Mouse (Mus musculus): ENCODE results near the gene Lrrc43.
A peak's percentile ranks its signal among the peaks of the same experiment; 100 is the strongest.
"Not testable (repeated sequence)": the region's sequence is repeated elsewhere in the genome, so short reads cannot be mapped to it uniquely, and the experiment has no call there.

Gene Lrrc43

GRCm38 (mm10) chr5:123507936-123508723 lies 19.0 kb downstream of the Lrrc43 start:
- Histone ChIP-seq H3K9me3 (ENCODE audit: low read length) (no peaks in the 10 kb centered on the region), H3K36me3 (ENCODE audit: insufficient read depth, low read length) (peaks cover 22% of the 10 kb centered on the region)
- TF ChIP-seq NANOG (IDR thresholded peaks at IDR 0.05; ENCODE audit: borderline replicate concordance, low read length) (no peak), POU5F1 (IDR thresholded peaks at IDR 0.05; ENCODE audit: borderline replicate concordance, low read length) (no peak), CTCF (conservative IDR thresholded peaks at IDR 0.05; ENCODE audit: low read length) (no peak)

DNA sequence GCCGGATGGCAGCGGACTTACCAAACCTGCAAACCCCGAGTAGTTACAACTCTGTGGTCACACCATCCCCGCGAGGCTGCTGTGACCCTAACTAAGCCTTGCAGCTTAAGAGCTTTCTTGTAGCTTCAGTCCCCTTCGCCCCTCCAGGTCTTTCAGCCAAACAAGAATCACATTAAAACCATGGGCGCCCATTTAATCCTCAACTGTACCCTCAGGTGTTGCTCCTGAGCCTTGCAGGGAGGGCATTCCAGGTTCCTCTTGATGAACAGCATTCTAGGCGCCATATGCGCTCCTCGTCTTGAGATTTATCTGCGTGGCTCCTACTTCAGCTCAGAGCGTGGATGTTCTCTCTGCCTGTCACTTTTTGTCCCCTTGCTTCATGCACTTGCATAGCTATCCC lies 19.8 kb downstream of the Lrrc43 start:
- Histone ChIP-seq H3K9me3 (ENCODE audit: low read length) (no peaks in the 10 kb centered on the region), H3K4me1 (replicated peaks; ENCODE audit: low read depth, low read length) (peaks cover 48% of the 10 kb centered on the region), H3K36me3 (ENCODE audit: insufficient read depth, low read length) (peaks cover 27% of the 10 kb centered on the region), H3K4me3 (replicated peaks; ENCODE audit: low read length) (peak overlapping the region; percentile 84), H3K27me3 (ENCODE audit: insufficient read depth, low read length) (peaks cover 53% of the 10 kb centered on the region)
- TF ChIP-seq NANOG (IDR thresholded peaks at IDR 0.05; ENCODE audit: borderline replicate concordance, low read length) (no peak), POU5F1 (IDR thresholded peaks at IDR 0.05; ENCODE audit: borderline replicate concordance, low read length) (no peak), CTCF (conservative IDR thresholded peaks at IDR 0.05; ENCODE audit: low read length) (no peak)

More at GRCm38 (mm10) chr5:123507936-123508723, 19.0 kb downstream of the Lrrc43 start:
- Histone ChIP-seq H3K4me1 (replicated peaks; ENCODE audit: low read depth, low read length) (peaks cover 45% of the 10 kb centered on the region), H3K27me3 (ENCODE audit: insufficient read depth, low read length) (peaks cover 55% of the 10 kb centered on the region), H3K4me3 (replicated peaks; ENCODE audit: low read length) (peak overlapping the region; percentile 84)

GRCm38 (mm10) chr5:123510160-123510559 lies 21.1 kb downstream of the Lrrc43 start, which contains the start of gene B3gnt4:
Gene B3gnt4 (plus strand): TSS chr5:123510460.
- H3K4me1 ChIP-seq (replicated peaks; ENCODE audit: low read depth, low read length), result peaks cover 48% of the 10 kb centered on the region
- peaks cover 39% of the 10 kb centered on the region for H3K36me3 ChIP-seq (ENCODE audit: insufficient read depth, low read length)
- no peaks in the 10 kb centered on the region for H3K9me3 ChIP-seq (ENCODE audit: low read length)
- H3K27me3 ChIP-seq (ENCODE audit: insufficient read depth, low read length), result peaks cover 43% of the 10 kb centered on the region
- peak within 1 kb of the TSS; percentile 84; the same call in 1 of the 2 replicates for H3K4me3 ChIP-seq (replicated peaks; ENCODE audit: low read length)
- no peak for TF ChIP-seq NANOG (IDR thresholded peaks at IDR 0.05; ENCODE audit: borderline replicate concordance, low read length)
- no peak for TF ChIP-seq CTCF (conservative IDR thresholded peaks at IDR 0.05; ENCODE audit: low read length)
- no peak for TF ChIP-seq POU5F1 (IDR thresholded peaks at IDR 0.05; ENCODE audit: borderline replicate concordance, low read length)

DNA sequence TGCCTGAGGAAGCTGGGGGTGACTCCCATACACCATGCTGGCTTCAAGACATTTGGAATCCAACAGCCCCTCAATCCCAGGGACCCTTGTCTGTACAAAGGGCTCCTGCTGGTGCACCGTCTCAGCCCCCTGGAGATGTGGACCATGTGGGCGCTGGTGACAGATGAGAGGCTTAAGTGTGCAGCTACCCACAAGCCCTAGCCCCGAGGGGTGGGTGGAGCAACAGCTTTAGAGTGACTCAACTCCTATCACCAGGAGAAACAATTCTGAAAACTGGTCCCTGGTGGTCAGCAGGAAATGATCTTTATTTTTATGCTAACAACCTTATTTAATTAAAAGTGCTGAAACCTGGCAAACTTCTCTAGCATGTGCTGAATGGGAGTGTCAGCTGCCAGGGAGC lies 22.3 kb downstream of the Lrrc43 start:
- H3K9me3 ChIP-seq (ENCODE audit: low read length); H3K4me3 ChIP-seq (replicated peaks; ENCODE audit: low read length): not testable (repeated sequence)
- peaks cover 37% of the 10 kb centered on the region for H3K27me3 ChIP-seq (ENCODE audit: insufficient read depth, low read length)
- H3K4me1 ChIP-seq (replicated peaks; ENCODE audit: low read depth, low read length), result peaks cover 48% of the 10 kb centered on the region
- H3K36me3 ChIP-seq (ENCODE audit: insufficient read depth, low read length), result peaks cover 52% of the 10 kb centered on the region

DNA sequence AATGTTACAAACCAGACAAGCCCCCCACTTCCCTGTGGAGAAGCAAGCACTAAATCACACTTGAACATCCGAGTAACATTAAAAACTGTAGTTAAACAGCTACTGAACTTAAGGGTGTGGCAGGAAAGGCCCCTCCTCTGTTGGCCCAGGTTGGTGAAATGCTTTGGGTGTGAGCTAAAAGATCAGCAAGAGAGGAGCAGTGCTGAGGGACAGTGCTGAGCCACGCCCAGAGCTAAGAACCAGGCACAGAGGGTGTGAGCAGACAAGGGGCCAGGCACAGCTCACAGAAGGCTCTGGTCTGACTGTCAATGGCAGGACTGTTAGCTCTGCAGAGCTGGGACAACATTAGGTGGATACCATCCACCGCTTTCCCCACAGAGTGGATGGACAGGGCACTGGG lies 23.0 kb downstream of the Lrrc43 start:
- peaks cover 48% of the 10 kb centered on the region for H3K4me1 ChIP-seq (replicated peaks; ENCODE audit: low read depth, low read length)
- H3K36me3 ChIP-seq (ENCODE audit: insufficient read depth, low read length), result peaks cover 59% of the 10 kb centered on the region
- no peak for TF ChIP-seq CTCF (conservative IDR thresholded peaks at IDR 0.05; ENCODE audit: low read length)
- H3K4me3 ChIP-seq (replicated peaks; ENCODE audit: low read length), result no peak overlapping the region
- peaks cover 32% of the 10 kb centered on the region for H3K27me3 ChIP-seq (ENCODE audit: insufficient read depth, low read length)
- no peaks in the 10 kb centered on the region for H3K9me3 ChIP-seq (ENCODE audit: low read length)

DNA sequence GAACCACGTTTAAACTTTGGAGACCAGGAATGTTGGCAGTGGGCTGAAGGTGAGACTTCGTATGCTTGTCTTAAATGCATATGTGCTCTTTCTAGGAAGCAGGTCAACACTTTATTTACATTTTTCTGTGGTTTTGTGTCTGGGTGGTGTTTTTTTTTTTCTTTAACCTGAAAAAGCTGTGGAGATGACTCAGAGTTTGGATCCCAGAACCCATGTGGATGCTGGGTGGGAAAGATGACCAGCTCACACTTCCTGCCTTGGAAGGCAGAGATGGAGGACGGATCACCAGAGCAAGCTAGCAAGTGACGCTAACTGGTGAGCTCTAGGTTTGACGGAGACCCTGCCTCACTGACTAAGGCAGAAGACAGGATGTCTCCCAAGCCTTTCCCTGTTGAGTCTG lies 25.8 kb downstream of the Lrrc43 start:
- Histone ChIP-seq H3K4me1 (replicated peaks; ENCODE audit: low read depth, low read length) (peaks cover 33% of the 10 kb centered on the region), H3K4me3 (replicated peaks; ENCODE audit: low read length) (no peak overlapping the region), H3K36me3 (ENCODE audit: insufficient read depth, low read length) (peaks cover 86% of the 10 kb centered on the region), H3K9me3 (ENCODE audit: low read length) (no peaks in the 10 kb centered on the region), H3K27me3 (ENCODE audit: insufficient read depth, low read length) (peaks cover 8% of the 10 kb centered on the region)
- TF ChIP-seq NANOG (IDR thresholded peaks at IDR 0.05; ENCODE audit: borderline replicate concordance, low read length) (no peak), POU5F1 (IDR thresholded peaks at IDR 0.05; ENCODE audit: borderline replicate concordance, low read length) (no peak), CTCF (conservative IDR thresholded peaks at IDR 0.05; ENCODE audit: low read length) (no peak)

GRCm38 (mm10) chr5:123520666-123521065 lies 31.6 kb downstream of the Lrrc43 start:
- H3K4me1 ChIP-seq (replicated peaks; ENCODE audit: low read depth, low read length), result peaks cover 30% of the 10 kb centered on the region
- no peak for TF ChIP-seq POU5F1 (IDR thresholded peaks at IDR 0.05; ENCODE audit: borderline replicate concordance, low read length)
- TF ChIP-seq CTCF (conservative IDR thresholded peaks at IDR 0.05; ENCODE audit: low read length), result no peak
- no peak for TF ChIP-seq NANOG (IDR thresholded peaks at IDR 0.05; ENCODE audit: borderline replicate concordance, low read length)
- H3K27me3 ChIP-seq (ENCODE audit: insufficient read depth, low read length), result peaks cover 12% of the 10 kb centered on the region
- H3K36me3 ChIP-seq (ENCODE audit: insufficient read depth, low read length), result peaks cover 52% of the 10 kb centered on the region
- H3K4me3 ChIP-seq (replicated peaks; ENCODE audit: low read length), result no peak overlapping the region
- H3K9me3 ChIP-seq (ENCODE audit: low read length), result no peaks in the 10 kb centered on the region

DNA sequence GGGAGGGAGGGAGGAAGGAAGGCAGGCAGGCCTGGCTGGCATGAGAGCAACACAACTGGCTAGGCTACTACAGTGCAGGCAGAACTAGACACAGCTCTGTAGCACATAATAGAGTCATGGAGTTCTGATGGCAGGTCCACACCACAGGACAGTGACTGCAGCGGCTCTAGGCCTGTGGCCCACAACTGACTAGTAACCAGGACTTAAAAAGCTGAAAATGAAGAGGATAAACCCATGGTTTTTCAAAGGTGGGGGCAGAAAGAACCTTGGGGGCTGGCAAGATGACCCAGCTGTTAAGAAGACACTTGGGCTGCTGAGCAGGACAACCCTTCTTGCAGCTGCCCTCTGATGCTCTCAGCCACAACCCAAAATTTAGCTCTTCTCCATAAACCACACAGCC lies 32.5 kb downstream of the Lrrc43 start:
- Histone ChIP-seq H3K9me3 (ENCODE audit: low read length) (no peaks in the 10 kb centered on the region), H3K36me3 (ENCODE audit: insufficient read depth, low read length) (peaks cover 42% of the 10 kb centered on the region), H3K4me1 (replicated peaks; ENCODE audit: low read depth, low read length) (peaks cover 35% of the 10 kb centered on the region), H3K4me3 (replicated peaks; ENCODE audit: low read length) (no peak overlapping the region), H3K27me3 (ENCODE audit: insufficient read depth, low read length) (peaks cover 12% of the 10 kb centered on the region)
- TF ChIP-seq CTCF (conservative IDR thresholded peaks at IDR 0.05; ENCODE audit: low read length), result no peak
- no peak for TF ChIP-seq NANOG (IDR thresholded peaks at IDR 0.05; ENCODE audit: borderline replicate concordance, low read length)
- TF ChIP-seq POU5F1 (IDR thresholded peaks at IDR 0.05; ENCODE audit: borderline replicate concordance, low read length), result no peak

DNA sequence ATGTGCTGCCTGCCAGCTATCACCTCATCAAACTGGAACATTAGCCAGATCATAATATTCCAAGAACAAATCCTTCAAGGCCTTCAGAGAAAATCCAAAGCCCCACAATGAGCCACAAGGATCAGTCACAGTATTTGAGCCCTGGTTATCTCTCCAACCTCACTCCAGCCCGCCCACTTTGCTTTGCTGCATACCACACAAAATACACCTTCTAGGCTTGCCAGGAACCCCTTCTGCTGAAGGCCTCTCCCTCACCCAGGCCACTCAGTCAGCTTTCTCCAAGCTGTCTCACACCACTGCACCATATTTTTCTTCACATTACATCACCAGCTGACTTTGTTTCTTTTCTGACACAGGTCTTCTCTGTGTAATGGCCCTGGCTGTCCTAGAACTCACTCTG lies 33.1 kb downstream of the Lrrc43 start:
- peaks cover 37% of the 10 kb centered on the region for H3K36me3 ChIP-seq (ENCODE audit: insufficient read depth, low read length)
- no peak for TF ChIP-seq POU5F1 (IDR thresholded peaks at IDR 0.05; ENCODE audit: borderline replicate concordance, low read length)
- TF ChIP-seq NANOG (IDR thresholded peaks at IDR 0.05; ENCODE audit: borderline replicate concordance, low read length), result no peak
- TF ChIP-seq CTCF (conservative IDR thresholded peaks at IDR 0.05; ENCODE audit: low read length), result no peak
- peaks cover 35% of the 10 kb centered on the region for H3K4me1 ChIP-seq (replicated peaks; ENCODE audit: low read depth, low read length)
- no peak overlapping the region for H3K4me3 ChIP-seq (replicated peaks; ENCODE audit: low read length)
- peaks cover 12% of the 10 kb centered on the region for H3K27me3 ChIP-seq (ENCODE audit: insufficient read depth, low read length)
- H3K9me3 ChIP-seq (ENCODE audit: low read length), result no peaks in the 10 kb centered on the region

Data from E14TG2a.4 (cell line).